Mouse (Mus musculus) lung, embryonic 14.5 days (tissue): ENCODE measurements around the gene Nckap5. TPM values are rescaled to one million over a fixed set of nuclear protein-coding genes. Genes with fewer than 3 reads are reported as not detected.

ENCODE experiments used
- ATAC-seq: fragments of 200-750 bp; cut with Nextera tagmentation; 2 replicates; pipeline ENCODE4 v1.8.0; 2017; ENCODE audit warnings: mild to moderate bottlenecking, moderate TSS enrichment, moderate library complexity; ENCODE audit not compliant: insufficient read depth
- DNase-seq: peaks from one replicate; pipeline ENCODE4 v3.0.0-alpha.2; 2015
- H3K27ac ChIP-seq: fragments of 300-500 bp; sonication (generic); 2 replicates; pipeline ENCODE4 v1.5.1; 2014; ENCODE audit warnings: low read depth, mild to moderate bottlenecking, moderate library complexity
- H3K27me3 ChIP-seq: fragments of 300-500 bp; sonication (generic); 2 replicates; pipeline ENCODE4 v1.6.1; 2014; ENCODE audit warnings: low read length, control low read depth; ENCODE audit not compliant: insufficient read depth
- H3K36me3 ChIP-seq: fragments of 300-500 bp; sonication (generic); 2 replicates; pipeline ENCODE4 v1.6.1; 2014; ENCODE audit warnings: control low read depth; ENCODE audit not compliant: insufficient read depth
- H3K4me1 ChIP-seq: fragments of 300-500 bp; sonication (generic); 2 replicates; pipeline ENCODE4 v1.6.1; 2014; ENCODE audit warnings: antibody characterized with exemption, control low read depth; ENCODE audit not compliant: insufficient read depth
- H3K4me2 ChIP-seq: fragments of 300-500 bp; sonication (generic); 2 replicates; pipeline ENCODE4 v1.6.1; 2014; ENCODE audit warnings: mild to moderate bottlenecking
- H3K4me3 ChIP-seq: fragments of 300-500 bp; sonication (generic); 2 replicates; pipeline ENCODE4 v1.5.1; 2014; ENCODE audit warnings: low read depth, low read length
- H3K9ac ChIP-seq: fragments of 300-500 bp; sonication (generic); 2 replicates; pipeline ENCODE4 v1.6.1; 2014
- H3K9me3 ChIP-seq: fragments of 300-500 bp; sonication (generic); 2 replicates; pipeline ENCODE4 v1.6.1; 2016; ENCODE audit warnings: low read depth, low read length, control low read depth
- CTCF ChIP-seq: IDR thresholded peaks from 2 replicates; pipeline ENCODE4 v1.5.1; 2016; ENCODE audit warnings: antibody characterized with exemption, low read depth
- WGBS: fragments of 180-500 bp; shearing (Covaris S2); extraction: QIAGEN DNeasy Blood & Tissue Kit; methylation state at CpG from one replicate; pipeline ENCODE4 v1.1.7; 2014; 5-methylcytosine and 5-hydroxymethylcytosine counted together
- polyA plus RNA-seq: library from polyadenylated mRNA; unstranded; fragments of >200 nt; fragmentation: Nextera tagmentation; extraction: Ambion mirVana; gene quantifications from 2 replicates; pipeline ENCODE4 v1.2.1, GENCODE M21; 2014

The Nckap5 gene
- polyA plus RNA-seq, 1 experiment from 2014 or later: 37.8 TPM

GRCm38 (mm10) chr1:126483665-126484064 lies 346.9 kb downstream of the Nckap5 start:
- DNase-seq (no peak), ATAC-seq (no peak)
- Histone ChIP-seq H3K4me1 (peaks cover 16% of the 10 kb centered on the region), H3K4me2 (no peak overlapping the region), H3K9me3 (no peaks in the 10 kb centered on the region), H3K4me3 (no peak overlapping the region), H3K27ac (no peak overlapping the region), H3K27me3 (no peaks in the 10 kb centered on the region), H3K36me3 (no peaks in the 10 kb centered on the region), H3K9ac (no peak overlapping the region)
- no peak for TF ChIP-seq CTCF
- WGBS: 64% methylated on average over 3 of the region's 3 CpGs

- peak; percentile 59 for ATAC-seq
Observed at GRCm38 (mm10) chr1:126481459-126482228, 349.0 kb downstream of the Nckap5 start.

GRCm38 (mm10) chr1:126473044-126473443 lies 357.6 kb downstream of the Nckap5 start:
- no peaks in the 10 kb centered on the region for H3K27me3 ChIP-seq
- 33% methylated on average over 5 of the region's 5 CpGs for WGBS
- DNase-seq (peak; percentile 57), ATAC-seq (peak; percentile 54)
- TF ChIP-seq CTCF: no peak
- H3K9me3 ChIP-seq: no peaks in the 10 kb centered on the region
- H3K9ac ChIP-seq: no peak overlapping the region
- peak overlapping the region; percentile 20; the same call in 1 of the 2 replicates for H3K4me2 ChIP-seq
- H3K27ac ChIP-seq: peak overlapping the region; percentile 82
- no peak overlapping the region for H3K4me3 ChIP-seq
- no peaks in the 10 kb centered on the region for H3K36me3 ChIP-seq
- H3K4me1 ChIP-seq: peaks cover 12% of the 10 kb centered on the region; the same call in 1 of the 2 replicates

More at GRCm38 (mm10) chr1:126481459-126482228, 349.0 kb downstream of the Nckap5 start:
- Histone ChIP-seq H3K4me3 (no peak overlapping the region), H3K27me3 (no peaks in the 10 kb centered on the region), H3K4me2 (no peak overlapping the region), H3K27ac (peak overlapping the region; percentile 37; the same call in 1 of the 2 replicates), H3K9me3 (no peaks in the 10 kb centered on the region), H3K36me3 (no peaks in the 10 kb centered on the region), H3K4me1 (peaks cover 16% of the 10 kb centered on the region), H3K9ac (no peak overlapping the region)
- WGBS: 47% methylated on average over 7 of the region's 7 CpGs
- DNase-seq: peak; percentile 86
- no peak for TF ChIP-seq CTCF

- 50% methylated on average over 2 of the region's 2 CpGs for WGBS
- Histone ChIP-seq H3K9me3 (no peaks in the 10 kb centered on the region), H3K4me2 (no peak overlapping the region), H3K4me3 (no peak overlapping the region), H3K27ac (peak overlapping the region; percentile 81), H3K4me1 (peaks cover 12% of the 10 kb centered on the region; the same call in 1 of the 2 replicates), H3K9ac (no peak overlapping the region), H3K27me3 (no peaks in the 10 kb centered on the region), H3K36me3 (no peaks in the 10 kb centered on the region)
- no peak for ATAC-seq
- TF ChIP-seq CTCF: no peak
- DNase-seq: peak; percentile 58
Observed at GRCm38 (mm10) chr1:126471419-126471818, 359.2 kb downstream of the Nckap5 start.

- Histone ChIP-seq H3K27me3 (no peaks in the 10 kb centered on the region), H3K4me2 (peak overlapping the region; percentile 43; the same call in 1 of the 2 replicates), H3K4me1 (peaks cover 12% of the 10 kb centered on the region; the same call in 1 of the 2 replicates), H3K9me3 (no peaks in the 10 kb centered on the region), H3K36me3 (no peaks in the 10 kb centered on the region), H3K27ac (peak overlapping the region; percentile 81), H3K4me3 (no peak overlapping the region), H3K9ac (no peak overlapping the region)
- DNase-seq (peak; percentile 90), ATAC-seq (peak; percentile 89)
- no peak for TF ChIP-seq CTCF
- WGBS: 36% methylated on average over 2 of the region's 2 CpGs
Observed at GRCm38 (mm10) chr1:126470883-126471282, 359.7 kb downstream of the Nckap5 start.

GRCm38 (mm10) chr1:126469818-126470544 lies 360.6 kb downstream of the Nckap5 start:
- TF ChIP-seq CTCF: no peak
- no peaks in the 10 kb centered on the region for H3K27me3 ChIP-seq
- peak; percentile 50 for DNase-seq
- H3K4me2 ChIP-seq: peak overlapping the region; percentile 43
- H3K4me3 ChIP-seq: peak overlapping the region; percentile 5
- H3K36me3 ChIP-seq: no peaks in the 10 kb centered on the region
- 35% methylated on average over 5 of the region's 5 CpGs for WGBS
- no peaks in the 10 kb centered on the region for H3K9me3 ChIP-seq
- peak overlapping the region; percentile 81 for H3K27ac ChIP-seq
- H3K9ac ChIP-seq: no peak overlapping the region
- H3K4me1 ChIP-seq: peaks cover 12% of the 10 kb centered on the region; the same call in 1 of the 2 replicates
- ATAC-seq: no peak
